Mouse (Mus musculus) forebrain, embryonic 14.5 days (tissue): ENCODE data around the gene Tmem158. TPM values are rescaled to one million over a fixed set of nuclear protein-coding genes. Genes with fewer than 3 reads are reported as not detected.

Source experiments
- ATAC-seq: fragments of 200-750 bp; cut with Nextera tagmentation; 2 replicates; pipeline ENCODE4 v1.8.0; 2017; ENCODE audit warnings: mild to moderate bottlenecking, moderate library complexity
- DNase-seq: peaks from one replicate; pipeline ENCODE4 v3.0.0-alpha.2; 2015; ENCODE audit warnings: low spot score
- H3K27ac ChIP-seq: fragments of 300-500 bp; sonication (generic); 2 replicates; pipeline ENCODE4 v1.5.1; 2014; ENCODE audit warnings: low read depth, mild to moderate bottlenecking, control low read depth, low read length, moderate library complexity
- H3K27me3 ChIP-seq: fragments of 300-500 bp; sonication (generic); replicated peaks from 2 replicates; pipeline ENCODE4 v1.6.1; 2014; ENCODE audit warnings: low read length, control low read depth, mixed read lengths; ENCODE audit not compliant: control insufficient read depth, insufficient read depth
- H3K36me3 ChIP-seq: fragments of 300-500 bp; sonication (generic); 2 replicates; pipeline ENCODE4 v1.6.1; 2014; ENCODE audit warnings: low read length, control low read depth; ENCODE audit not compliant: control insufficient read depth, insufficient read depth
- H3K4me1 ChIP-seq: fragments of 300-500 bp; sonication (generic); 2 replicates; pipeline ENCODE4 v1.6.1; 2014; ENCODE audit warnings: antibody characterized with exemption, low read length, control low read depth; ENCODE audit not compliant: control insufficient read depth, insufficient read depth
- H3K4me2 ChIP-seq: fragments of 300-500 bp; sonication (generic); 2 replicates; pipeline ENCODE4 v1.6.1; 2014; ENCODE audit warnings: mild to moderate bottlenecking, control low read depth, low read length
- H3K4me3 ChIP-seq: fragments of 300-500 bp; sonication (generic); 2 replicates; pipeline ENCODE4 v1.5.1; 2014; ENCODE audit warnings: low read depth, low read length, control low read depth
- H3K9ac ChIP-seq: fragments of 300-500 bp; sonication (generic); 2 replicates; pipeline ENCODE4 v1.6.1; 2014; ENCODE audit warnings: mild to moderate bottlenecking, low read length, control low read depth, moderate library complexity
- H3K9me3 ChIP-seq: fragments of 300-500 bp; sonication (generic); replicated peaks from 2 replicates; pipeline ENCODE4 v1.6.1; 2016; ENCODE audit warnings: low read length, control low read depth, mixed read lengths; ENCODE audit not compliant: control insufficient read depth
- WGBS: fragments of 180-500 bp; shearing (Covaris S2); extraction: QIAGEN DNeasy Blood & Tissue Kit; methylation state at CpG from one replicate; pipeline ENCODE4 v1.1.7; 2014; 5-methylcytosine and 5-hydroxymethylcytosine counted together
- polyA plus RNA-seq: library from polyadenylated mRNA; unstranded; fragments of >200 nt; fragmentation: Nextera tagmentation; extraction: Ambion mirVana; gene quantifications from 2 replicates; pipeline ENCODE4 v1.2.1, GENCODE M21; 2014

The Tmem158 gene
- polyA plus RNA-seq, 1 experiment from 2014 or later = 18.7 TPM

GRCm38 (mm10) chr9:123288378-123288777, 27.8 kb upstream of the Tmem158 start:
- H3K9ac ChIP-seq = no peak overlapping the region
- no peaks in the 10 kb centered on the region for H3K9me3 ChIP-seq
- no peak overlapping the region for H3K4me3 ChIP-seq
- ATAC-seq (no peak), DNase-seq (no peak)
- WGBS = 59% methylated on average over 3 of the region's 3 CpGs
- no peak overlapping the region for H3K27ac ChIP-seq
- H3K4me2 ChIP-seq = no peak overlapping the region
- H3K4me1 ChIP-seq = no peaks in the 10 kb centered on the region
- no peaks in the 10 kb centered on the region for H3K27me3 ChIP-seq
- H3K36me3 ChIP-seq = no peaks in the 10 kb centered on the region

DNA sequence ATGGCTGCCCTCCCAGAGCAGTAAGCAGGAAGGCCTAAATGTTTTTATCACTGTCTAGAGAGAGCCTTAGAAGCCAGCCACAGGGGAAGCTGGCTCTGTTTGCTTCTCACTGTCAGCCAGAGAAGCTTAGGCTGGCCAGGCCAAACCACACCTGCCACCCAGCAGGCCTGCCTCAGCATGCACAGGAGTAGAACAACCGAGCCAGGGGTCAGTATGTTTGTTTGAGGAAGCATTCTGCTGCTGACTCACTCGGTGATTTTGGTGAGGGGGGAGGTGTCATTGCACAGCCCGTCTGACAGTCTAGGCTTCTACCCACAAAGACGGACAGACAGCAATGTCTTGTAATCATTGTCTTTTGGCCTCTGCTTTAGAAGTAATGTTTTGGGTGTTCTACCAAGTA, 25.1 kb upstream of the Tmem158 start:
- H3K27me3 ChIP-seq = no peaks in the 10 kb centered on the region
- no peak overlapping the region for H3K27ac ChIP-seq
- H3K4me1 ChIP-seq = no peaks in the 10 kb centered on the region
- H3K4me2 ChIP-seq = no peak overlapping the region
- H3K9me3 ChIP-seq = no peaks in the 10 kb centered on the region
- ATAC-seq (no peak), DNase-seq (no peak)
- no peak overlapping the region for H3K4me3 ChIP-seq
- no peaks in the 10 kb centered on the region for H3K36me3 ChIP-seq
- no peak overlapping the region for H3K9ac ChIP-seq
- 63% methylated on average over 4 of the region's 4 CpGs for WGBS

DNA sequence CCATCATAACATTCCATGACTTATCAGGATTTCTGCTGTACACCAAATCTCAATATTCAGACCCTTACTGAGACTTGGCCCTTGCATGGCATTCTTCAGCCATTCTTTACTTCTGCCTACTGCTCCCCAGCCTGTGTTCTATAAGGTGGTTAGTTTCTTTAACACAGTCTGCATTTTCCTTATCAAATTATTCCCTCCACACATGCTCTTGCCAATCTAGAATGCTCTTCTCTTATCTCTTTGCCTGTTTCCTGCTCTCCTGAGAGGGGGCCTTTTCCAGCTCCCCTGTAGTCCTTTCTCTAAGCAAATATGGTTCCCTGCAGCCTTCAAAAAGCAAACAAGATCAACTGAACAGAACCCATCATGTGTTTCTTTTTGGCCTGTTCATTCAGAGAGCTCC, 20.2 kb upstream of the Tmem158 start:
- Histone ChIP-seq H3K27me3 (no peaks in the 10 kb centered on the region), H3K9ac (no peak overlapping the region), H3K4me1 (no peaks in the 10 kb centered on the region), H3K9me3 (no peaks in the 10 kb centered on the region), H3K4me3 (no peak overlapping the region), H3K4me2 (no peak overlapping the region), H3K27ac (no peak overlapping the region), H3K36me3 (no peaks in the 10 kb centered on the region)
- no peak for ATAC-seq
- DNase-seq = no peak

- Histone ChIP-seq H3K27ac (no peak overlapping the region), H3K4me2 (no peak overlapping the region), H3K4me1 (no peaks in the 10 kb centered on the region), H3K9ac (no peak overlapping the region), H3K9me3 (no peaks in the 10 kb centered on the region), H3K36me3 (no peaks in the 10 kb centered on the region), H3K4me3 (no peak overlapping the region), H3K27me3 (no peaks in the 10 kb centered on the region)
- no peak for DNase-seq
- 79% methylated on average over 2 of the region's 2 CpGs for WGBS
- ATAC-seq = no peak
These were observed 17.4 kb upstream of the Tmem158 start for GRCm38 (mm10) chr9:123278003-123278402.

DNA sequence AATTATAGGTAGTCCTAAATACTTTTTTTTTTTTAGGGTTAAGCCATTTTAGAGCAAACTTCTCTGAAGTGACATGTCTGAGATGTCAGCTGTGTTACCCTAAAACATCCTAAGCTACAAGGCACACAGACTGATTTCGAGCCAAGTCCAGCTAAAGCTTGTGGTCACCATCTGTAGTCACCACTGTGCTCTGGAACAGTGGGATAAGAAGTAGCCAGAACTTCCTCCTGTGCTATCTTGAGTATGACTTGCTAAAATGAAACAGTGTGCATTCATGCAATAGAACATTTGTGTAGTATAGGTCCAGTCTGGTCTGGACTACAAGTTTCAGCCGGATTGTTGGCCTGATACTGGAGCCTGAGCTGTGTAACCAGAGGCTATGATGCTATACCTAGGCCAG, 14.8 kb upstream of the Tmem158 start:
- Histone ChIP-seq H3K4me2 (no peak overlapping the region), H3K9me3 (no peaks in the 10 kb centered on the region), H3K4me1 (no peaks in the 10 kb centered on the region), H3K27me3 (no peaks in the 10 kb centered on the region), H3K27ac (no peak overlapping the region), H3K4me3 (no peak overlapping the region), H3K9ac (no peak overlapping the region), H3K36me3 (no peaks in the 10 kb centered on the region)
- WGBS = 94% methylated on average over 2 of the region's 2 CpGs
- ATAC-seq (no peak), DNase-seq (no peak)

DNA sequence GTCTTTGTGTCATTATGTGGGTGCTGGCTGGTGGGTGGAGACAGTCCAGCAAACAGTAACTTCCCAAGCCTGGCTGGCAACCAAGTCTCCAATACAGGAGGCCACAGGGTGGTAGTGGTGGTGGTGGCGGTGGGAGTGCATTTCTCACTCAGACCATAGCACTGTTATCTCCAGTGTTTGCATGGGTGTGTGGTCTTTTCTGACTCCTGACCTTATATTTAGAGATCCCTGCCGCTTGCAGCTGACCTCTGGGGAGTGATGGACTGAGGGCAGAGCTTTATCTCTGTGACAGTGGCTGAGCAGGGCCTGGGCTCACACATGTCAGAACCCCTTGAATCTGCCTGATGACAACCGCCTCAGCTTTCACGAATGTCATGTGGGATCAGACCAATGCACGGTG, 14.1 kb upstream of the Tmem158 start:
- H3K27me3 ChIP-seq = no peaks in the 10 kb centered on the region

DNA sequence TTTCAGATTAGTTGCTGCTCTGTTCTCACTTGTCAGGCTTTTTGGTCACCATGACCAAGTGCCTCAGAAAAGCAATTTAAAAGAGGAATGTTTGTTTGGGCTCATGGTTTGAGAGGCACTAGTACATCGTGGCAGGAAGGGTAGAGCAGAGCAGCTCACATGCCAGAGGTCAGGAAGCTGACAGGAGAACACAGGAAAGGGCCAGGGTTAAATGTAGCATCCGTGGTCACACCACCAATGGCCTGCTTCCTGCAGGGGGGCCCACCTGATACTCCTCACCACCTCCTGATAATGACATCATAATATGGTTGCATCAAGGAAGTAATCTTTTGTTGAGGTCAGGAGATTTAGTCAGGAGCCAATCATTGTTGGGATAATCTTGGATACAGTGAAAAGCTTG, 13.3 kb upstream of the Tmem158 start:
- H3K4me3 ChIP-seq = no peak overlapping the region
- no peak for DNase-seq
- no peak for ATAC-seq
- no peaks in the 10 kb centered on the region for H3K27me3 ChIP-seq
- no peak overlapping the region for H3K27ac ChIP-seq
- no peaks in the 10 kb centered on the region for H3K36me3 ChIP-seq
- H3K9ac ChIP-seq = no peak overlapping the region
- 67% methylated on average over 2 of the region's 2 CpGs for WGBS
- H3K4me1 ChIP-seq = no peaks in the 10 kb centered on the region
- H3K4me2 ChIP-seq = no peak overlapping the region
- H3K9me3 ChIP-seq = no peaks in the 10 kb centered on the region

More for the DNA sequence above, 14.1 kb upstream of the Tmem158 start:
- H3K27ac ChIP-seq = no peak overlapping the region
- no peaks in the 10 kb centered on the region for H3K9me3 ChIP-seq
- 79% methylated on average over 5 of the region's 5 CpGs for WGBS
- H3K9ac ChIP-seq = no peak overlapping the region
- no peaks in the 10 kb centered on the region for H3K4me1 ChIP-seq
- no peak for DNase-seq
- no peak overlapping the region for H3K4me3 ChIP-seq
- no peak overlapping the region for H3K4me2 ChIP-seq
- no peak for ATAC-seq
- no peaks in the 10 kb centered on the region for H3K36me3 ChIP-seq

DNA sequence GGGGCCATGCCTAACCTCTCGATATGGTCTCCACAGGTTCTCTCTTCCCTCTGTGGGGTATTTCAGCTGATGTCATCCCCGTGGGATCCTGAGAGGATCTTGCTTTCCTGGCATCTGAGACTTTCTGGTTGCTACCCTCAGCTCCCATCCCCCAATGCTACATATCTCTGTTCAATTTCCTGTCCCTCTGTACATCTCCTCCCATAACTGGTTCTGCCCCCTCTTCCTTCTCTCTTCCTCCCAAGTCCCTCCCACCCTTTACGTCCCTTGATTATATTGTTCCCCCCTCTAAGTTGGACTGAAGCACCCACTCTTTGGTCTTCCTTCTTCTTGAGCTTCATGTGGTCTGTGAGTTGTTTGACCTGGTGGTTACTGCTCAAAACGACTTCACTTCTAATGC, 11.0 kb upstream of the Tmem158 start:
- no peaks in the 10 kb centered on the region for H3K4me1 ChIP-seq
- no peaks in the 10 kb centered on the region for H3K36me3 ChIP-seq
- H3K4me3 ChIP-seq = no peak overlapping the region
- no peaks in the 10 kb centered on the region for H3K27me3 ChIP-seq
- no peaks in the 10 kb centered on the region for H3K9me3 ChIP-seq
- no peak for ATAC-seq
- no peak overlapping the region for H3K4me2 ChIP-seq
- no peak overlapping the region for H3K9ac ChIP-seq
- no peak overlapping the region for H3K27ac ChIP-seq
- DNase-seq = no peak
- 76% methylated on average over 4 of the region's 4 CpGs for WGBS

GRCm38 (mm10) chr9:123269906-123270558, 9.5 kb upstream of the Tmem158 start:
- ATAC-seq (no peak), DNase-seq (no peak)
- Histone ChIP-seq H3K4me3 (no peak overlapping the region), H3K27ac (no peak overlapping the region), H3K9ac (no peak overlapping the region), H3K9me3 (no peaks in the 10 kb centered on the region), H3K36me3 (no peaks in the 10 kb centered on the region), H3K4me2 (no peak overlapping the region), H3K4me1 (no peaks in the 10 kb centered on the region), H3K27me3 (no peaks in the 10 kb centered on the region)
- WGBS = 92% methylated on average over 2 of the region's 2 CpGs
